Mouse (Mus musculus): ENCODE measurements around the gene Arel1.

Gene Arel1

GRCm38 (mm10) chr12:84970428-84971096 lies at the start of gene Arel1, which contains the start of gene Fcf1:
Gene Arel1, minus strand, starts transcription at chr12:84970900.
Gene Fcf1, plus strand, starts transcription at chr12:84970897.
- peak; percentile 64 to 91 for DNase-seq (ENCODE audit: low spot score in 2 of 2)

GRCm38 (mm10) chr12:85012185-85012584 lies 41.5 kb upstream of the Arel1 start:
- no peak for DNase-seq (ENCODE audit: low spot score in 2 of 2)

GRCm38 (mm10) chr12:85010541-85010940 lies 39.8 kb upstream of the Arel1 start:
- no peak for DNase-seq (ENCODE audit: low spot score in 2 of 2)

- no peak for DNase-seq (ENCODE audit: low spot score in 2 of 2)
Measured at GRCm38 (mm10) chr12:85009776-85010175, 39.1 kb upstream of the Arel1 start.

GRCm38 (mm10) chr12:85007021-85007420 lies 36.3 kb upstream of the Arel1 start:
- DNase-seq (ENCODE audit: low spot score in 2 of 2): no peak

- DNase-seq (ENCODE audit: low spot score in 2 of 2): no peak
Measured at GRCm38 (mm10) chr12:85006206-85006605, 35.5 kb upstream of the Arel1 start.

GRCm38 (mm10) chr12:84999053-84999452 lies 28.4 kb upstream of the Arel1 start:
- no peak for DNase-seq (ENCODE audit: low spot score in 2 of 2)

GRCm38 (mm10) chr12:84996501-84997398 lies 26.1 kb upstream of the Arel1 start:
- peak; percentile 22 to 48 for DNase-seq (ENCODE audit: low spot score in 2 of 2)

GRCm38 (mm10) chr12:84996083-84996496 lies 25.4 kb upstream of the Arel1 start, which contains the start of gene Ylpm1:
Gene Ylpm1, plus strand, starts transcription at chr12:84996321.
- peak; percentile 96 to 98 for DNase-seq (ENCODE audit: low spot score in 2 of 2)

- DNase-seq (ENCODE audit: low spot score in 2 of 2): no peak
Measured at GRCm38 (mm10) chr12:84995112-84995761, 24.5 kb upstream of the Arel1 start.

GRCm38 (mm10) chr12:84989456-84989855 lies 18.8 kb upstream of the Arel1 start:
- no peak for DNase-seq (ENCODE audit: low spot score in 2 of 2)

GRCm38 (mm10) chr12:84979264-84979862 lies 8.7 kb upstream of the Arel1 start:
- DNase-seq (ENCODE audit: low spot score in 2 of 2): no peak

GRCm38 (mm10) chr12:84969656-84970427 lies 858 bp downstream of the Arel1 start:
- no peak for DNase-seq (ENCODE audit: low spot score in 2 of 2)

GRCm38 (mm10) chr12:84968831-84969655 lies 1.7 kb downstream of the Arel1 start:
- no peak for DNase-seq (ENCODE audit: low spot score in 2 of 2)

- DNase-seq (ENCODE audit: low spot score in 2 of 2): no peak
Measured at GRCm38 (mm10) chr12:84962606-84963005, 8.1 kb downstream of the Arel1 start.

- DNase-seq (ENCODE audit: low spot score in 2 of 2): no peak
Measured at GRCm38 (mm10) chr12:84958794-84959356, 11.8 kb downstream of the Arel1 start.

GRCm38 (mm10) chr12:84956317-84956716 lies 14.4 kb downstream of the Arel1 start:
- no peak for DNase-seq (ENCODE audit: low spot score in 2 of 2)

- DNase-seq (ENCODE audit: low spot score in 2 of 2): no peak
Measured at GRCm38 (mm10) chr12:84952351-84952750, 18.3 kb downstream of the Arel1 start.

GRCm38 (mm10) chr12:84951531-84951930 lies 19.2 kb downstream of the Arel1 start:
- DNase-seq (ENCODE audit: low spot score in 2 of 2): no peak

- DNase-seq (ENCODE audit: low spot score in 2 of 2): no peak
Measured at GRCm38 (mm10) chr12:84950763-84951162, 19.9 kb downstream of the Arel1 start.

Data from left cerebral cortex, adult 9 months (tissue).